Mouse (Mus musculus) cortical plate, adult 2 months (tissue): ENCODE data around the gene Mettl7b.

Experiments used
- CTCF ChIP-seq: fragments of 200-500 bp; IDR thresholded peaks from 2 replicates; pipeline ENCODE4 v1.5.1; 2011; ENCODE audit warnings: mild to moderate bottlenecking, control low read depth, low read length; ENCODE audit not compliant: insufficient read depth; ENCODE audit errors: extremely low read depth
- POLR2A ChIP-seq: fragments of 200-500 bp; IDR thresholded peaks from 2 replicates; pipeline ENCODE4 v1.6.1; 2011; ENCODE audit warnings: mild to moderate bottlenecking, low read length, control low read depth; ENCODE audit not compliant: insufficient read depth; ENCODE audit errors: extremely low read depth

- peak; percentile 92 for TF ChIP-seq CTCF
- TF ChIP-seq POLR2A, result no peak
Observed at GRCm38 (mm10) chr10:128977522-128978114, 16.8 kb upstream of the Mettl7b start.
